Mouse (Mus musculus) ES-E14 (cell line): ENCODE results near the gene Tmem184b. TPM values are rescaled to one million over a fixed set of nuclear protein-coding genes. Genes with fewer than 3 reads are reported as not detected.

Experiments
- DNase-seq: peaks from one replicate; pipeline ENCODE4 v3.0.0-alpha.2; 2013; ENCODE audit warnings: low read depth, low spot score
- H3K27ac ChIP-seq: 2 replicates; pipeline ENCODE4 v1.5.1; 2012; ENCODE audit warnings: low read depth, mild to moderate bottlenecking, low read length, moderate library complexity, mixed read lengths; ENCODE audit not compliant: poor library complexity, insufficient read depth, severe bottlenecking
- H3K36me3 ChIP-seq: 2 replicates; pipeline ENCODE4 v1.6.1; 2012; ENCODE audit warnings: mild to moderate bottlenecking, low read length, moderate library complexity, mixed read lengths; ENCODE audit not compliant: control insufficient read depth, poor library complexity, insufficient read depth, severe bottlenecking
- H3K4me1 ChIP-seq, 2 experiments: fragments of 150-350 bp in 1 of 2; sonication (generic) in 1 of 2; 2 replicates each; pipeline ENCODE4 v1.6.1; 2012; ENCODE audit warnings: low read length in 2 of 2, mild to moderate bottlenecking in 1 of 2, mixed read lengths in 1 of 2; ENCODE audit not compliant: control insufficient read depth in 2 of 2, insufficient read depth in 2 of 2, poor library complexity in 1 of 2
- H3K4me3 ChIP-seq, 2 experiments: fragments of 150-350 bp in 1 of 2; sonication (generic) in 1 of 2; 2 replicates each; pipeline ENCODE4 v1.5.1; 2012; ENCODE audit warnings: low read length in 2 of 2, low read depth in 1 of 2, mild to moderate bottlenecking in 1 of 2, mixed read lengths in 1 of 2; ENCODE audit not compliant: insufficient read depth in 1 of 2, poor library complexity in 1 of 2, severe bottlenecking in 1 of 2
- H3K9ac ChIP-seq: 2 replicates; pipeline ENCODE4 v1.6.1; 2012; ENCODE audit warnings: low read depth, mild to moderate bottlenecking, low read length, mixed read lengths; ENCODE audit not compliant: poor library complexity, insufficient read depth, severe bottlenecking
- H3K9me3 ChIP-seq: fragments of 150-350 bp; sonication (generic); 2 replicates; pipeline ENCODE4 v1.6.1; 2012; ENCODE audit warnings: low read depth, mild to moderate bottlenecking, low read length; ENCODE audit not compliant: control insufficient read depth, insufficient read depth
- CHD2 ChIP-seq: IDR thresholded peaks from 2 replicates; pipeline ENCODE4 v1.6.1; 2014; ENCODE audit warnings: mild to moderate bottlenecking, low read depth, low read length, inconsistent platforms
- HCFC1 ChIP-seq: IDR thresholded peaks from 2 replicates; pipeline ENCODE4 v1.6.1; 2012; ENCODE audit warnings: low read length, inconsistent platforms, borderline replicate concordance; ENCODE audit not compliant: insufficient read depth
- MAFK ChIP-seq: IDR thresholded peaks from 2 replicates; pipeline ENCODE4 v1.6.1; 2014; ENCODE audit warnings: mild to moderate bottlenecking, low read depth, low read length, inconsistent platforms; ENCODE audit not compliant: insufficient read depth
- ZC3H11A ChIP-seq: IDR thresholded peaks from 2 replicates; pipeline ENCODE4 v1.6.1; 2012; ENCODE audit warnings: low read depth, mild to moderate bottlenecking, inconsistent platforms, low read length, borderline replicate concordance
- ZNF384 ChIP-seq: IDR thresholded peaks from 2 replicates; pipeline ENCODE4 v1.6.1; 2012; ENCODE audit warnings: low read depth, low read length, inconsistent platforms
- in situ Hi-C, 2 experiments: fragments of 600-800 bp; cut with MboI; formaldehyde crosslinking; loops; one replicate each; pipeline ENCODE4 v1.15.1; 2025; ENCODE audit warnings: low sequenced_read_pairs in 2 of 2, inconsistent platforms in 1 of 2; ENCODE audit not compliant: unreplicated experiment in 2 of 2
- total RNA-seq: library from RNA; depleted of rRNA; stranded (reverse); fragments of 300-350 nt; gene quantifications from 2 replicates; pipeline ENCODE4 v1.2.3, GENCODE M21; 2012

Tmem184b gene
- total RNA-seq, 1 experiment = 40.6 TPM

GRCm38 (mm10) chr15:79394842-79395241 lies 8.5 kb downstream of the Tmem184b start:
- peaks cover 9 to 35% of the 10 kb centered on the region in 2 experiments for H3K4me1 ChIP-seq
- no peak overlapping the region for H3K9ac ChIP-seq
- in situ Hi-C loops = no loop called here
- H3K4me3 ChIP-seq = no peak overlapping the region
- H3K36me3 ChIP-seq = no peaks in the 10 kb centered on the region; the same call in 1 of the 2 replicates
- no peak for DNase-seq
- TF ChIP-seq CHD2 = no peak
- TF ChIP-seq ZC3H11A = no peak
- no peak for TF ChIP-seq MAFK
- TF ChIP-seq HCFC1 = no peak
- no peak for TF ChIP-seq ZNF384
- H3K9me3 ChIP-seq = no peaks in the 10 kb centered on the region
- no peak overlapping the region for H3K27ac ChIP-seq

DNA sequence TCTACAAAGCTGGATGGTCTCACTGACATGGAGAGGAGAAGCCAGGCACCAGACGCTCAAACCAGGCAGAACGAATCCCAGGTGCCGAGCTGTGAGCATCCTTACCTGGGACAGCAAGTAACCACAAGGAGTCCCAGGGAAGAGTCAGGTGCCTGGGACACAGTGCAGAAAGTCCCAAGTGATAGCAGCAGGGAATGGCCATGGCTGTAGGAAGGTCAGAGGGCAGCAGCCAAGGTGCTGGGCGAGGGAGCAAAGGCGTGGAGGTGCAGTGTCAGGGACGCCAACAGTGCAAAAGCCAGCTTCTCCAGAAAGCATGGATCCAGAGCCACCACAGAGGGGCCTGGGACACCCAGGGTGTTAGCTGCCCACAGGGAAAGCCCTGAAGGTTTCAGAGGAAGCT lies 10.3 kb downstream of the Tmem184b start:
- Histone ChIP-seq H3K9ac (no peak overlapping the region), H3K27ac (no peak overlapping the region), H3K36me3 (no peaks in the 10 kb centered on the region; the same call in 1 of the 2 replicates), H3K4me3 (no peak overlapping the region), H3K4me1 (peaks cover 6 to 30% of the 10 kb centered on the region in 2 experiments; a peak in 3 of 4 replicates), H3K9me3 (no peaks in the 10 kb centered on the region)
- in situ Hi-C loops = no loop called here
- DNase-seq = no peak
- TF ChIP-seq HCFC1 (no peak), ZC3H11A (no peak), CHD2 (no peak), ZNF384 (no peak), MAFK (no peak)

- in situ Hi-C loops = no loop called here
These were observed 10.8 kb downstream of the Tmem184b start for GRCm38 (mm10) chr15:79392527-79392926.

DNA sequence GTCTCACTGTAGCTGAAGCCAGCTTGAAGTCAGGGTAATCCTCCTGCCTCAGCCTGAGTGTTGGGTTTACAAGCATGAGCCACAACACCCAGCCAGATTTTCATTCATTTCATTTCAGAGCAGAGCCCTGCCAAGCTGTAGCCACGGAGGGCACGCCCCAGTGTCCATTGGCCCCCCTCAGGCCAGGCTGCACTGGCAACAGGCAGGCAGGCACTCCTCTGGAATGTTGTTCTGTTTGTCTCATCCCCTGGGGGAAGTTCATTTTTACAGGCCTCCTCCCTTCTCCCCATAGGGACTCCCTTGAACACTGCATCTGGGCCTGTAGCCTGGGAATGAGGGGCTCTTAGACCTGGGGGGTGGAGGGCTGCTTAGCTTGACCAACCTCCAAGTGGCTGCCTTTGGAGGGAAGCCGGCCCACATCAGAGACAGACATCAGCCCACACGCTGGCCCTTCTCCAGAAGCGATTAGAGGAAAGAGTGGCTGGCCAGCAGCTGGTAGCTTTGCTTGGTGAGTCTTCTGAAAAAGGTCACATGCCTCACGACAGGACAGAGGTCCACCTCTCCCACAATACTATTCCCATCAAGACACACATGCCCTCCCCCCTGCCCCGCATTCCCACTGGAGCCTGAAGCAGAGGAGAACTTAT lies 11.8 kb downstream of the Tmem184b start:
- TF ChIP-seq ZC3H11A (no peak), ZNF384 (no peak), MAFK (no peak), HCFC1 (no peak), CHD2 (no peak)
- in situ Hi-C loops = no loop called here
- Histone ChIP-seq H3K4me1 (peaks cover 0 to 28% of the 10 kb centered on the region in 2 experiments; a peak in 3 of 4 replicates), H3K4me3 (no peak overlapping the region), H3K27ac (no peak overlapping the region), H3K9ac (no peak overlapping the region), H3K36me3 (no peaks in the 10 kb centered on the region; the same call in 1 of the 2 replicates), H3K9me3 (no peaks in the 10 kb centered on the region)
- no peak for DNase-seq

More at GRCm38 (mm10) chr15:79392527-79392926, 10.8 kb downstream of the Tmem184b start:
- no peak overlapping the region for H3K4me3 ChIP-seq
- no peak overlapping the region for H3K9ac ChIP-seq
- H3K36me3 ChIP-seq = no peaks in the 10 kb centered on the region; the same call in 1 of the 2 replicates
- H3K27ac ChIP-seq = no peak overlapping the region
- DNase-seq = no peak
- H3K9me3 ChIP-seq = no peaks in the 10 kb centered on the region
- no peak for TF ChIP-seq CHD2
- no peak for TF ChIP-seq ZNF384
- no peak for TF ChIP-seq HCFC1
- peaks cover 6 to 30% of the 10 kb centered on the region in 2 experiments; a peak in 3 of 4 replicates for H3K4me1 ChIP-seq
